Mouse (Mus musculus) MEL (cell line): ENCODE measurements around the gene Pdzd3. TPM values are rescaled to one million over a fixed set of nuclear protein-coding genes. Genes with fewer than 3 reads are reported as not detected.

Experiments
- DNase-seq: peaks from one replicate; pipeline ENCODE4 v3.0.0; 2011; ENCODE audit warnings: low read depth, low spot score
- H3K27ac ChIP-seq: 2 replicates; pipeline ENCODE4 v1.5.1; 2012; ENCODE audit warnings: low read depth, mild to moderate bottlenecking, control low read depth, low read length, moderate library complexity; ENCODE audit not compliant: control insufficient read depth
- H3K27me3 ChIP-seq, 2 experiments: fragments of 150-350 bp in 1 of 2; sonication (generic) in 1 of 2; 2 replicates each; pipeline ENCODE4 v1.6.1; 2012; ENCODE audit warnings: low read length in 2 of 2, mild to moderate bottlenecking in 2 of 2, improper control_type of control experiment in 1 of 2, moderate library complexity in 1 of 2; ENCODE audit not compliant: insufficient read depth in 2 of 2, control insufficient read depth in 1 of 2
- H3K36me3 ChIP-seq, 2 experiments: 2 replicates each; pipeline ENCODE4 v1.6.1; 2012 to 2014; ENCODE audit warnings: low read length in 2 of 2, improper control_type of control experiment in 1 of 2, inconsistent platforms in 1 of 2, mild to moderate bottlenecking in 1 of 2; ENCODE audit not compliant: insufficient read depth in 2 of 2, control insufficient read depth in 1 of 2
- H3K4me1 ChIP-seq, 2 experiments: fragments of 150-350 bp in 1 of 2; sonication (generic) in 1 of 2; 2 replicates each; pipeline ENCODE4 v1.6.1; 2012; ENCODE audit warnings: low read length in 2 of 2, improper control_type of control experiment in 1 of 2, mild to moderate bottlenecking in 1 of 2; ENCODE audit not compliant: insufficient read depth in 2 of 2, control insufficient read depth in 1 of 2
- H3K4me3 ChIP-seq, 2 experiments: fragments of 150-350 bp in 1 of 2; sonication (generic) in 1 of 2; 2 replicates each; pipeline ENCODE4 v1.5.1; 2012; ENCODE audit warnings: low read depth in 2 of 2, low read length in 2 of 2, mild to moderate bottlenecking in 2 of 2, moderate library complexity in 2 of 2, control low read depth in 1 of 2, improper control_type of control experiment in 1 of 2; ENCODE audit not compliant: control insufficient read depth in 1 of 2, insufficient read depth in 1 of 2
- H3K79me2 ChIP-seq: 2 replicates; pipeline ENCODE4 v1.6.1; 2012; ENCODE audit warnings: mild to moderate bottlenecking, low read length, moderate library complexity; ENCODE audit not compliant: control insufficient read depth, poor library complexity, insufficient read depth
- H3K9ac ChIP-seq: 2 replicates; pipeline ENCODE4 v1.6.1; 2012; ENCODE audit warnings: low read depth, mild to moderate bottlenecking, control low read depth, low read length, moderate library complexity; ENCODE audit not compliant: control insufficient read depth, poor library complexity, severe bottlenecking
- H3K9me3 ChIP-seq: fragments of 150-350 bp; sonication (generic); replicated peaks from 2 replicates; pipeline ENCODE4 v1.6.1; 2012; ENCODE audit warnings: mild to moderate bottlenecking, low read length, improper control_type of control experiment, moderate library complexity; ENCODE audit not compliant: insufficient read depth
- BHLHE40 ChIP-seq: IDR thresholded peaks from 2 replicates; pipeline ENCODE4 v1.6.1; 2012; ENCODE audit warnings: low read depth, mild to moderate bottlenecking, inconsistent platforms, low read length, improper control_type of control experiment, borderline replicate concordance
- E2F4 ChIP-seq: IDR thresholded peaks from 2 replicates; pipeline ENCODE4 v1.6.1; 2011; ENCODE audit warnings: low read depth, low read length, improper control_type of control experiment, borderline replicate concordance
- ELF1 ChIP-seq: IDR thresholded peaks from 2 replicates; pipeline ENCODE4 v1.6.1; 2014; ENCODE audit warnings: low read depth, mild to moderate bottlenecking, inconsistent platforms, low read length, improper control_type of control experiment, moderate library complexity
- EP300 ChIP-seq, 2 experiments: IDR thresholded peaks; 2 replicates each; pipeline ENCODE4 v1.6.1; 2011; ENCODE audit warnings: improper control_type of control experiment in 2 of 2, low read length in 2 of 2, low read depth in 1 of 2, mild to moderate bottlenecking in 1 of 2
- HCFC1 ChIP-seq: IDR thresholded peaks from 2 replicates; pipeline ENCODE4 v1.6.1; 2012; ENCODE audit warnings: low read depth, mild to moderate bottlenecking, inconsistent platforms, low read length, improper control_type of control experiment, moderate library complexity
- JUND ChIP-seq: IDR thresholded peaks from 2 replicates; pipeline ENCODE4 v1.6.1; 2011; ENCODE audit warnings: low read depth, mild to moderate bottlenecking, improper control_type of control experiment, low read length
- KAT2A ChIP-seq: conservative IDR thresholded peaks from 2 replicates; pipeline ENCODE4 v1.6.1; 2012; ENCODE audit warnings: low read depth, low read length, improper control_type of control experiment, inconsistent platforms
- MAZ ChIP-seq: IDR thresholded peaks from 2 replicates; pipeline ENCODE4 v1.6.1; 2012; ENCODE audit warnings: low read depth, mild to moderate bottlenecking, inconsistent platforms, low read length, improper control_type of control experiment
- MYB ChIP-seq: IDR thresholded peaks from 2 replicates; pipeline ENCODE4 v1.6.1; 2011; ENCODE audit warnings: mild to moderate bottlenecking, low read depth, low read length, improper control_type of control experiment
- NELFE ChIP-seq: IDR thresholded peaks from 2 replicates; pipeline ENCODE4 v1.6.1; 2011; ENCODE audit warnings: low read depth, low read length, improper control_type of control experiment
- POLR2AphosphoS2 ChIP-seq: IDR thresholded peaks from 2 replicates; pipeline ENCODE4 v1.6.1; 2011; ENCODE audit warnings: low read length, improper control_type of control experiment
- SIN3A ChIP-seq: IDR thresholded peaks from 2 replicates; pipeline ENCODE4 v1.6.1; 2012; ENCODE audit warnings: low read length, improper control_type of control experiment, inconsistent platforms
- TBP ChIP-seq: IDR thresholded peaks from 2 replicates; pipeline ENCODE4 v1.8.0; 2011; ENCODE audit warnings: low read depth, low read length, improper control_type of control experiment
- TCF12 ChIP-seq: IDR thresholded peaks from 2 replicates; pipeline ENCODE4 v1.6.1; 2014; ENCODE audit warnings: low read depth, mild to moderate bottlenecking, inconsistent platforms, low read length, improper control_type of control experiment, moderate library complexity
- USF1 ChIP-seq: IDR thresholded peaks from 2 replicates; pipeline ENCODE4 v1.6.1; 2014; ENCODE audit warnings: low read depth, mild to moderate bottlenecking, inconsistent platforms, low read length, improper control_type of control experiment, moderate library complexity
- USF2 ChIP-seq, 2 experiments: IDR thresholded peaks; 2 replicates each; pipeline ENCODE4 v1.6.1; 2011 to 2012; ENCODE audit warnings: improper control_type of control experiment in 2 of 2, low read length in 2 of 2, borderline replicate concordance in 1 of 2, inconsistent platforms in 1 of 2, low read depth in 1 of 2, mild to moderate bottlenecking in 1 of 2; ENCODE audit not compliant: insufficient read depth in 1 of 2
- ZC3H11A ChIP-seq: IDR thresholded peaks from 2 replicates; pipeline ENCODE4 v1.6.1; 2012; ENCODE audit warnings: low read depth, mild to moderate bottlenecking, inconsistent platforms, low read length, improper control_type of control experiment
- ZKSCAN1 ChIP-seq: IDR thresholded peaks from 2 replicates; pipeline ENCODE4 v1.6.1; 2012; ENCODE audit warnings: low read depth, mild to moderate bottlenecking, inconsistent platforms, low read length, improper control_type of control experiment, moderate library complexity
- ZMIZ1 ChIP-seq: IDR thresholded peaks from 2 replicates; pipeline ENCODE4 v1.6.1; 2012; ENCODE audit warnings: low read depth, mild to moderate bottlenecking, inconsistent platforms, low read length, improper control_type of control experiment, moderate library complexity
- ZNF384 ChIP-seq: IDR thresholded peaks from 2 replicates; pipeline ENCODE4 v1.6.1; 2012; ENCODE audit warnings: low read depth, mild to moderate bottlenecking, inconsistent platforms, low read length, improper control_type of control experiment
- polyA plus RNA-seq, 2 experiments: library from polyadenylated mRNA; stranded (reverse) in 1 of 2; unstranded in 1 of 2; fragments of >175 nt in 1 of 2; fragments of >200 nt in 1 of 2; gene quantifications; 2 replicates each; pipeline versions ENCODE4 v1.2.1 to v1.2.4; 2012; ENCODE audit warnings: low replicate concordance in 2 of 2, low read depth in 1 of 2; ENCODE audit not compliant: insufficient read length in 2 of 2, insufficient read depth in 1 of 2, missing spikeins in 1 of 2
- total RNA-seq: library from RNA; depleted of rRNA; stranded (reverse); fragments of 300-350 nt; gene quantifications from 2 replicates; pipeline ENCODE4 v1.2.3, GENCODE M21; 2012

Pdzd3 gene
- total and polyA plus RNA-seq, 3 experiments: 0.06 TPM; not detected in 2

GRCm38 (mm10) chr9:44261388-44261787 is 10.1 kb upstream of the Pdzd3 start:
- Histone ChIP-seq H3K4me3 (no peak overlapping the region), H3K27me3 (no peaks in the 10 kb centered on the region), H3K36me3 (no peaks in the 10 kb centered on the region; a peak in 1 of 4 replicates), H3K79me2 (no peaks in the 10 kb centered on the region), H3K9me3 (no peaks in the 10 kb centered on the region), H3K4me1 (no peaks in the 10 kb centered on the region), H3K9ac (no peak overlapping the region), H3K27ac (no peak overlapping the region)
- no peak for DNase-seq
- TF ChIP-seq NELFE: no peak

- no peaks in the 10 kb centered on the region for H3K27me3 ChIP-seq
- H3K79me2 ChIP-seq: no peaks in the 10 kb centered on the region
- H3K9ac ChIP-seq: no peak overlapping the region
- H3K27ac ChIP-seq: no peak overlapping the region
- no peak overlapping the region for H3K4me3 ChIP-seq
- TF ChIP-seq HCFC1: no peak
- TF ChIP-seq SIN3A: no peak
- no peak for TF ChIP-seq USF1
- TF ChIP-seq MAZ: no peak
- no peak for TF ChIP-seq MYB
- no peak for TF ChIP-seq KAT2A
- TF ChIP-seq ELF1: no peak
- TF ChIP-seq ZKSCAN1: no peak
- no peak for TF ChIP-seq JUND
- no peak for TF ChIP-seq POLR2AphosphoS2
- TF ChIP-seq NELFE: no peak
- TF ChIP-seq TBP: no peak
- no peak for TF ChIP-seq BHLHE40
- no peak for TF ChIP-seq ZNF384
- TF ChIP-seq ZMIZ1: no peak
- no peak for TF ChIP-seq TCF12
- no peak for TF ChIP-seq ZC3H11A
- TF ChIP-seq E2F4: no peak
- TF ChIP-seq EP300 (IDR thresholded peaks at IDR 0.05; ENCODE audit: low read depth in 1 of 2, low read length in 2 of 2): no peak
- no peak for TF ChIP-seq USF2 (IDR thresholded peaks at IDR 0.05; ENCODE audit: borderline replicate concordance in 1 of 2, insufficient read depth in 1 of 2, low read depth in 1 of 2, low read length in 2 of 2)
- no peaks in the 10 kb centered on the region for H3K36me3 ChIP-seq
- no peaks in the 10 kb centered on the region for H3K4me1 ChIP-seq
- no peaks in the 10 kb centered on the region for H3K9me3 ChIP-seq
- DNase-seq: no peak
Measured at GRCm38 (mm10) chr9:44259014-44259413, 7.7 kb upstream of the Pdzd3 start.
